Comparison of ENCODE assay signal across 20 mouse cellular contexts in genomic region chr11:121516906-121517305, GRCm38 (mm10). TPM values are rescaled to one million over a fixed set of nuclear protein-coding genes. Genes with fewer than 3 reads are reported as not detected.
DNase-seq lines count a peak whose midpoint lies in the region; ATAC-seq and TF ChIP-seq lines count a peak whose summit lies in the region.
"Had no signal": no experiment of that assay in that cellular context is flagged by ENCODE, and none has a peak within 500 bp of the region (broad histone marks: within the 10 kb centered on the region; RNA-seq: fewer than 3 reads in every experiment).

No protein-coding gene starts in this region.

- intact Hi-C loops in left cerebral cortex, postnatal 14 days (cut with DNase I) = no loop called here

- no peak overlapping the region; the same call in 1 of the 2 replicates for H3K27ac ChIP-seq in embryonic facial prominence, embryonic 13.5 days
- H3K27ac ChIP-seq in embryonic facial prominence, embryonic 10.5 days (replicated peaks) = no peak overlapping the region
- 0 out of 2 replicates have a peak overlapping the region, but pooled peaks have one; percentile 26 for H3K27ac ChIP-seq in liver, embryonic 16.5 days (ENCODE audit: low read length)
- no peak overlapping the region for H3K27ac ChIP-seq in hindbrain, postnatal 0 days
- H3K27ac ChIP-seq: forebrain, embryonic 12.5 days; midbrain, embryonic 10.5 days; neural tube, embryonic 13.5 days had no signal

- 84% methylated on average over 3 of the region's 3 CpGs for WGBS in embryonic facial prominence, embryonic 13.5 days
- WGBS in embryonic facial prominence, embryonic 10.5 days = 92% methylated on average over 3 of the region's 3 CpGs
- WGBS in liver, embryonic 16.5 days (ENCODE audit: insufficient replicate concordance) = 79% methylated on average over 3 of the region's 3 CpGs
- 76% methylated on average over 3 of the region's 3 CpGs for WGBS in hindbrain, postnatal 0 days

- H3K9ac ChIP-seq in embryonic facial prominence, embryonic 13.5 days = no peak overlapping the region; the same call in 1 of the 2 replicates
- no peak overlapping the region for H3K9ac ChIP-seq in liver, embryonic 16.5 days (ENCODE audit: low read depth, low read length)
- H3K9ac ChIP-seq in hindbrain, postnatal 0 days (replicated peaks; ENCODE audit: low read length) = no peak overlapping the region
- H3K9ac ChIP-seq: forebrain, embryonic 12.5 days; neural tube, embryonic 13.5 days had no signal

- no peaks in the 10 kb centered on the region for H3K9me3 ChIP-seq in embryonic facial prominence, embryonic 13.5 days
- H3K9me3 ChIP-seq in embryonic facial prominence, embryonic 10.5 days = no peaks in the 10 kb centered on the region
- H3K9me3 ChIP-seq in liver, embryonic 16.5 days (replicated peaks; ENCODE audit: control insufficient read depth, low read length) = no peaks in the 10 kb centered on the region
- no peaks in the 10 kb centered on the region for H3K9me3 ChIP-seq in hindbrain, postnatal 0 days (ENCODE audit: low read length)
- H3K9me3 ChIP-seq: forebrain, embryonic 12.5 days; midbrain, embryonic 10.5 days; neural tube, embryonic 13.5 days had no signal

- H3K4me2 ChIP-seq in embryonic facial prominence, embryonic 13.5 days = peak overlapping the region; percentile 22; the same call in 1 of the 2 replicates
- peak overlapping the region; percentile 24; the same call in 1 of the 2 replicates for H3K4me2 ChIP-seq in liver, embryonic 16.5 days (ENCODE audit: low read depth, low read length)
- H3K4me2 ChIP-seq in hindbrain, postnatal 0 days (ENCODE audit: low read depth, low read length) = no peak overlapping the region
- H3K4me2 ChIP-seq: forebrain, embryonic 12.5 days; neural tube, embryonic 13.5 days had no signal

- no peaks in the 10 kb centered on the region for H3K27me3 ChIP-seq in embryonic facial prominence, embryonic 13.5 days
- no peaks in the 10 kb centered on the region for H3K27me3 ChIP-seq in embryonic facial prominence, embryonic 10.5 days (replicated peaks; ENCODE audit: low read depth, poor library complexity, severe bottlenecking)
- no peaks in the 10 kb centered on the region for H3K27me3 ChIP-seq in liver, embryonic 16.5 days (ENCODE audit: control insufficient read depth, insufficient read depth, low read depth, low read length)
- no peaks in the 10 kb centered on the region for H3K27me3 ChIP-seq in hindbrain, postnatal 0 days (ENCODE audit: insufficient read depth, low read length)
- H3K27me3 ChIP-seq: forebrain, embryonic 12.5 days; neural tube, embryonic 13.5 days had no signal

- DNase-seq in embryonic facial prominence, embryonic 10.5 days (ENCODE audit: low spot score) = no peak
- DNase-seq in liver = no peak
- peak; percentile 79 to 82 for DNase-seq in kidney, postnatal 36 days
- DNase-seq in yolk sac, embryonic 10.5 days (ENCODE audit: low spot score) = peak; percentile 22
- DNase-seq in left cerebral cortex, postnatal 14 days (ENCODE audit: low spot score in 2 of 2) = no peak
- DNase-seq in hindbrain, postnatal 0 days (ENCODE audit: low spot score) = no peak
- DNase-seq: cerebellum, adult 9-10 months; heart, adult 18-20 months; lung, adult 2 months; lung, postnatal 4 days; right cerebral cortex, postnatal 14 days; thymus, postnatal 36 days had no signal

- ATAC-seq in embryonic facial prominence, embryonic 13.5 days (ENCODE audit: insufficient number of reproducible peaks, insufficient read depth, low FRiP score, low TSS enrichment, low read depth) = no peak
- ATAC-seq in liver, embryonic 16.5 days (ENCODE audit: low read depth) = peak; percentile 42; the same call in 1 of the 2 replicates
- ATAC-seq in hindbrain, postnatal 0 days = no peak

- H3K36me3 ChIP-seq in embryonic facial prominence, embryonic 13.5 days = peaks cover 5% of the 10 kb centered on the region; the same call in 1 of the 2 replicates
- H3K36me3 ChIP-seq in embryonic facial prominence, embryonic 10.5 days (replicated peaks) = 0 out of 2 replicates have a peak, but pooled peaks cover 6% of the 10 kb centered on the region
- no peaks in the 10 kb centered on the region; the same call in 1 of the 2 replicates for H3K36me3 ChIP-seq in liver, embryonic 16.5 days (ENCODE audit: control insufficient read depth, insufficient read depth)
- no peaks in the 10 kb centered on the region for H3K36me3 ChIP-seq in hindbrain, postnatal 0 days (ENCODE audit: insufficient read depth, low read length)
- H3K36me3 ChIP-seq: forebrain, embryonic 12.5 days; neural tube, embryonic 13.5 days had no signal

- H3K4me3 ChIP-seq in embryonic facial prominence, embryonic 13.5 days = no peak overlapping the region
- H3K4me3 ChIP-seq in embryonic facial prominence, embryonic 10.5 days = no peak overlapping the region
- H3K4me3 ChIP-seq in liver, embryonic 16.5 days (ENCODE audit: low read depth, low read length) = no peak overlapping the region
- H3K4me3 ChIP-seq in hindbrain, postnatal 0 days (ENCODE audit: low read length) = no peak overlapping the region
- H3K4me3 ChIP-seq: forebrain, embryonic 12.5 days; midbrain, embryonic 10.5 days; neural tube, embryonic 13.5 days had no signal

- no peak for TF ChIP-seq CTCF in hindbrain, postnatal 0 days (IDR thresholded peaks at IDR 0.05; ENCODE audit: low read depth)

- peaks cover 19% of the 10 kb centered on the region for H3K4me1 ChIP-seq in embryonic facial prominence, embryonic 13.5 days
- peaks cover 13% of the 10 kb centered on the region for H3K4me1 ChIP-seq in embryonic facial prominence, embryonic 10.5 days
- peaks cover 17% of the 10 kb centered on the region for H3K4me1 ChIP-seq in liver, embryonic 16.5 days (ENCODE audit: control insufficient read depth, low read depth, low read length)
- 0 out of 2 replicates have a peak, but pooled peaks cover 9% of the 10 kb centered on the region for H3K4me1 ChIP-seq in hindbrain, postnatal 0 days (ENCODE audit: insufficient read depth, low read length)
- H3K4me1 ChIP-seq: midbrain, embryonic 10.5 days had no signal

RNA-seq across cellular contexts. Expression of gene Zfp750, which starts 2.2 kb away (rescaled TPM):
- polyA plus RNA-seq in embryonic facial prominence, embryonic 13.5 days (2015; fragmentation: Nextera tagmentation; extraction: Ambion mirVana) = 8.4 and 9.1 TPM in 2 replicates
- polyA plus RNA-seq in embryonic facial prominence, embryonic 10.5 days (2016; fragmentation: Nextera tagmentation; extraction: Ambion mirVana) = 0.73 and 0.91 TPM in 2 replicates
- 1.3 and 1.8 TPM in 2 replicates for polyA plus RNA-seq in liver, embryonic 16.5 days (2015; fragmentation: Nextera tagmentation; extraction: Ambion mirVana)
- total RNA-seq in left cerebral cortex, postnatal 14 days (2021) = not detected
- total RNA-seq in hindbrain, postnatal 0 days (2014; rRNA removed) = 0.05 TPM in 1 of 2 replicates, not detected in the other
- polyA plus RNA-seq in hindbrain, postnatal 0 days (2015; fragmentation: Nextera tagmentation; extraction: Ambion mirVana) = 0.18 and 0.21 TPM in 2 replicates
- total RNA-seq: hematopoietic stem cell, adult 5-6 weeks; layer of hippocampus, postnatal 10 days had no signal
- polyA plus RNA-seq: heart, embryonic 14.5 days had no signal

Comparison
In these comparisons a context has a peak if more than half of its experiments do, and no peak if none do; other contexts are left out.
1. DNase-seq: peak in kidney, postnatal 36 days (2 of 2) and yolk sac, embryonic 10.5 days (single experiment); none in embryonic facial prominence, embryonic 10.5 days (single experiment), liver (single experiment), left cerebral cortex, postnatal 14 days (0 of 2) and hindbrain, postnatal 0 days (single experiment).